Mouse (Mus musculus): Measurements from ENCODE around the gene Oas1a.

The Oas1a gene

GRCm38 (mm10) chr5:120906791-120907733 lies at the start of gene Oas1a:
TSS of gene Oas1a (minus strand) at chr5:120907521.
- 49% methylated on average over 8 of the region's 12 CpGs for WGBS

GRCm38 (mm10) chr5:120953974-120954373 lies 46.7 kb upstream of the Oas1a start:
- 21% methylated on average over 5 of the region's 5 CpGs for WGBS

- WGBS = 72% methylated on average over 10 of the region's 10 CpGs
Observed at GRCm38 (mm10) chr5:120952242-120952770, 45.0 kb upstream of the Oas1a start.

- 51% methylated on average over 10 of the region's 10 CpGs for WGBS
Observed at GRCm38 (mm10) chr5:120942076-120942475, 34.8 kb upstream of the Oas1a start.

- 42% methylated on average over 8 of the region's 8 CpGs for WGBS
Observed at GRCm38 (mm10) chr5:120938586-120938985, 31.3 kb upstream of the Oas1a start.

- 77% methylated on average over 4 of the region's 4 CpGs for WGBS
Observed at GRCm38 (mm10) chr5:120937841-120938240, 30.5 kb upstream of the Oas1a start.

GRCm38 (mm10) chr5:120933966-120934365 lies 26.6 kb upstream of the Oas1a start:
- 48% methylated on average over 5 of the region's 5 CpGs for WGBS

- 28% methylated on average over 1 of the region's 1 CpGs for WGBS
Observed at GRCm38 (mm10) chr5:120927036-120927435, 19.7 kb upstream of the Oas1a start.

GRCm38 (mm10) chr5:120926311-120926710 lies 19.0 kb upstream of the Oas1a start:
- WGBS = 76% methylated on average over 2 of the region's 2 CpGs

GRCm38 (mm10) chr5:120924520-120924919 lies 17.2 kb upstream of the Oas1a start:
- 87% methylated on average over 4 of the region's 4 CpGs for WGBS

GRCm38 (mm10) chr5:120923969-120924368 lies 16.6 kb upstream of the Oas1a start:
- 87% methylated on average over 4 of the region's 4 CpGs for WGBS

GRCm38 (mm10) chr5:120920296-120920695 lies 13.0 kb upstream of the Oas1a start:
- WGBS = 82% methylated on average over 3 of the region's 3 CpGs

GRCm38 (mm10) chr5:120919156-120919935 lies 12.0 kb upstream of the Oas1a start:
- WGBS = 72% methylated on average over 2 of the region's 2 CpGs

GRCm38 (mm10) chr5:120914204-120914603 lies 6.9 kb upstream of the Oas1a start, which contains the start of gene Oas1d:
TSS of gene Oas1d (plus strand) at chr5:120914536.
- 59% methylated on average over 8 of the region's 8 CpGs for WGBS

- WGBS = 74% methylated on average over 7 of the region's 7 CpGs
Observed at GRCm38 (mm10) chr5:120908196-120908920, 1.0 kb upstream of the Oas1a start.

GRCm38 (mm10) chr5:120902056-120902455 lies 5.3 kb downstream of the Oas1a start:
- WGBS = 92% methylated on average over 5 of the region's 5 CpGs

GRCm38 (mm10) chr5:120900666-120901065 lies 6.7 kb downstream of the Oas1a start:
- WGBS = 38% methylated on average over 1 of the region's 1 CpGs

- 92% methylated on average over 6 of the region's 6 CpGs for WGBS
Observed at GRCm38 (mm10) chr5:120898307-120898706, 9.0 kb downstream of the Oas1a start.

- WGBS = 86% methylated on average over 11 of the region's 11 CpGs
Observed at GRCm38 (mm10) chr5:120895231-120895900, 12.0 kb downstream of the Oas1a start.

GRCm38 (mm10) chr5:120894692-120895091 lies 12.6 kb downstream of the Oas1a start:
- WGBS = 86% methylated on average over 2 of the region's 2 CpGs

- 96% methylated on average over 4 of the region's 4 CpGs for WGBS
Observed at GRCm38 (mm10) chr5:120893866-120894265, 13.5 kb downstream of the Oas1a start.
